Mouse (Mus musculus) midbrain, embryonic 11.5 days (tissue): ENCODE data around the gene Tbc1d14. TPM values are rescaled to one million over a fixed set of nuclear protein-coding genes. Genes with fewer than 3 reads are reported as not detected.

Experiments used
- ATAC-seq: fragments of 200-750 bp; cut with Nextera tagmentation; 2 replicates; pipeline ENCODE4 v1.8.0; 2017; ENCODE audit warnings: moderate TSS enrichment, moderate library complexity; ENCODE audit not compliant: low FRiP score
- DNase-seq: peaks from one replicate; pipeline ENCODE4 v3.0.0; 2015; ENCODE audit warnings: low spot score; ENCODE audit errors: missing footprints
- H3K27ac ChIP-seq: fragments of 300-500 bp; sonication (generic); 2 replicates; pipeline ENCODE4 v1.5.1; 2014; ENCODE audit warnings: low read depth, low read length
- H3K27me3 ChIP-seq: fragments of 300-500 bp; sonication (generic); 2 replicates; pipeline ENCODE4 v1.6.1; 2014; ENCODE audit warnings: mild to moderate bottlenecking, low read length, moderate library complexity, mixed read lengths; ENCODE audit not compliant: control insufficient read depth, insufficient read depth
- H3K36me3 ChIP-seq: fragments of 300-500 bp; sonication (generic); 2 replicates; pipeline ENCODE4 v1.6.1; 2014; ENCODE audit warnings: mild to moderate bottlenecking, low read length, moderate library complexity, mixed read lengths; ENCODE audit not compliant: control insufficient read depth, insufficient read depth
- H3K4me1 ChIP-seq: fragments of 300-500 bp; sonication (generic); 2 replicates; pipeline ENCODE4 v1.6.1; 2014; ENCODE audit warnings: low read length; ENCODE audit not compliant: control insufficient read depth, insufficient read depth
- H3K4me2 ChIP-seq: fragments of 300-500 bp; sonication (generic); 2 replicates; pipeline ENCODE4 v1.6.1; 2014; ENCODE audit warnings: mild to moderate bottlenecking, moderate library complexity
- H3K4me3 ChIP-seq: fragments of 300-500 bp; sonication (generic); 2 replicates; pipeline ENCODE4 v1.5.1; 2014; ENCODE audit warnings: low read depth, low read length
- H3K9ac ChIP-seq: fragments of 300-500 bp; sonication (generic); 2 replicates; pipeline ENCODE4 v1.6.1; 2014; ENCODE audit warnings: low read length
- H3K9me3 ChIP-seq: fragments of 300-500 bp; sonication (generic); 2 replicates; pipeline ENCODE4 v1.6.1; 2016; ENCODE audit warnings: low read length; ENCODE audit not compliant: control insufficient read depth
- WGBS: fragments of 180-500 bp; shearing (Covaris S2); extraction: QIAGEN DNeasy Blood & Tissue Kit; methylation state at CpG from one replicate; pipeline ENCODE4 v1.1.7; 2014; 5-methylcytosine and 5-hydroxymethylcytosine counted together
- polyA plus RNA-seq: library from polyadenylated mRNA; unstranded; fragments of >200 nt; fragmentation: Nextera tagmentation; extraction: Ambion mirVana; gene quantifications from 2 replicates; pipeline ENCODE4 v1.2.1, GENCODE M21; 2014

Gene Tbc1d14
- polyA plus RNA-seq, 1 experiment from 2014 or later: 41.2 TPM

GRCm38 (mm10) chr5:36584299-36584698 lies 8.8 kb downstream of the Tbc1d14 start:
- no peak overlapping the region for H3K4me2 ChIP-seq
- DNase-seq (no peak), ATAC-seq (no peak)
- peaks cover 10% of the 10 kb centered on the region; the same call in 1 of the 2 replicates for H3K4me1 ChIP-seq
- H3K9me3 ChIP-seq: no peaks in the 10 kb centered on the region
- H3K4me3 ChIP-seq: no peak overlapping the region
- H3K27ac ChIP-seq: no peak overlapping the region
- 70% methylated on average over 6 of the region's 6 CpGs for WGBS
- no peaks in the 10 kb centered on the region for H3K27me3 ChIP-seq
- no peak overlapping the region for H3K9ac ChIP-seq
- H3K36me3 ChIP-seq: no peaks in the 10 kb centered on the region

- peaks cover 10% of the 10 kb centered on the region; the same call in 1 of the 2 replicates for H3K4me1 ChIP-seq
- peak overlapping the region; percentile 75 for H3K27ac ChIP-seq
- H3K9me3 ChIP-seq: no peaks in the 10 kb centered on the region
- H3K4me3 ChIP-seq: peak overlapping the region; percentile 80
- peak overlapping the region; percentile 89 for H3K4me2 ChIP-seq
- H3K27me3 ChIP-seq: no peaks in the 10 kb centered on the region
- peak; percentile 98 for ATAC-seq
- peak overlapping the region; percentile 78 for H3K9ac ChIP-seq
- no peaks in the 10 kb centered on the region; the same call in 1 of the 2 replicates for H3K36me3 ChIP-seq
- DNase-seq: peak; percentile 100
- 2% methylated on average over 45 of the region's 54 CpGs for WGBS
These were observed 11.0 kb downstream of the Tbc1d14 start for GRCm38 (mm10) chr5:36581924-36582642.

GRCm38 (mm10) chr5:36581259-36581923 lies 11.7 kb downstream of the Tbc1d14 start:
- no peaks in the 10 kb centered on the region for H3K9me3 ChIP-seq
- 1% methylated on average over 38 of the region's 40 CpGs for WGBS
- H3K27me3 ChIP-seq: no peaks in the 10 kb centered on the region
- H3K4me2 ChIP-seq: peak overlapping the region; percentile 89
- ATAC-seq: no peak
- DNase-seq: no peak
- no peaks in the 10 kb centered on the region; the same call in 1 of the 2 replicates for H3K36me3 ChIP-seq
- no peak overlapping the region for H3K27ac ChIP-seq
- H3K9ac ChIP-seq: peak overlapping the region; percentile 65
- peaks cover 10% of the 10 kb centered on the region; the same call in 1 of the 2 replicates for H3K4me1 ChIP-seq
- peak overlapping the region; percentile 80 for H3K4me3 ChIP-seq

GRCm38 (mm10) chr5:36579967-36580366 lies 13.1 kb downstream of the Tbc1d14 start:
- no peaks in the 10 kb centered on the region for H3K9me3 ChIP-seq
- no peaks in the 10 kb centered on the region; the same call in 1 of the 2 replicates for H3K36me3 ChIP-seq
- H3K9ac ChIP-seq: no peak overlapping the region
- ATAC-seq (no peak), DNase-seq (peak; percentile 41)
- no peak overlapping the region for H3K27ac ChIP-seq
- 79% methylated on average over 7 of the region's 7 CpGs for WGBS
- H3K4me3 ChIP-seq: no peak overlapping the region
- H3K27me3 ChIP-seq: no peaks in the 10 kb centered on the region
- no peak overlapping the region for H3K4me2 ChIP-seq
- H3K4me1 ChIP-seq: peaks cover 10% of the 10 kb centered on the region; the same call in 1 of the 2 replicates

GRCm38 (mm10) chr5:36578982-36579381 lies 14.1 kb downstream of the Tbc1d14 start:
- WGBS: 84% methylated on average over 2 of the region's 2 CpGs
- no peaks in the 10 kb centered on the region for H3K27me3 ChIP-seq
- H3K4me2 ChIP-seq: no peak overlapping the region
- H3K36me3 ChIP-seq: no peaks in the 10 kb centered on the region; the same call in 1 of the 2 replicates
- no peak for ATAC-seq
- DNase-seq: no peak
- no peaks in the 10 kb centered on the region for H3K9me3 ChIP-seq
- no peak overlapping the region for H3K4me3 ChIP-seq
- H3K4me1 ChIP-seq: peaks cover 10% of the 10 kb centered on the region; the same call in 1 of the 2 replicates
- no peak overlapping the region for H3K27ac ChIP-seq
- no peak overlapping the region for H3K9ac ChIP-seq

GRCm38 (mm10) chr5:36576457-36576856 lies 16.6 kb downstream of the Tbc1d14 start:
- no peaks in the 10 kb centered on the region; the same call in 1 of the 2 replicates for H3K36me3 ChIP-seq
- H3K4me2 ChIP-seq: no peak overlapping the region
- 85% methylated on average over 3 of the region's 3 CpGs for WGBS
- DNase-seq: no peak
- ATAC-seq: no peak
- peaks cover 9% of the 10 kb centered on the region; the same call in 1 of the 2 replicates for H3K4me1 ChIP-seq
- no peaks in the 10 kb centered on the region for H3K27me3 ChIP-seq
- no peaks in the 10 kb centered on the region for H3K9me3 ChIP-seq
- no peak overlapping the region for H3K4me3 ChIP-seq
- H3K27ac ChIP-seq: no peak overlapping the region
- no peak overlapping the region for H3K9ac ChIP-seq

- Histone ChIP-seq H3K36me3 (no peaks in the 10 kb centered on the region; the same call in 1 of the 2 replicates), H3K4me2 (no peak overlapping the region), H3K4me3 (no peak overlapping the region), H3K9ac (no peak overlapping the region), H3K27me3 (no peaks in the 10 kb centered on the region), H3K27ac (no peak overlapping the region), H3K9me3 (no peaks in the 10 kb centered on the region), H3K4me1 (peaks cover 3% of the 10 kb centered on the region; the same call in 1 of the 2 replicates)
- ATAC-seq: no peak
- 87% methylated on average over 1 of the region's 1 CpGs for WGBS
- no peak for DNase-seq
These were observed 17.3 kb downstream of the Tbc1d14 start for GRCm38 (mm10) chr5:36575745-36576144.

GRCm38 (mm10) chr5:36575227-36575626 lies 17.8 kb downstream of the Tbc1d14 start:
- no peaks in the 10 kb centered on the region; the same call in 1 of the 2 replicates for H3K36me3 ChIP-seq
- H3K27me3 ChIP-seq: no peaks in the 10 kb centered on the region
- peak; percentile 45 for DNase-seq
- no peak overlapping the region for H3K27ac ChIP-seq
- no peak overlapping the region for H3K4me3 ChIP-seq
- peaks cover 3% of the 10 kb centered on the region; the same call in 1 of the 2 replicates for H3K4me1 ChIP-seq
- WGBS: 84% methylated on average over 3 of the region's 3 CpGs
- no peaks in the 10 kb centered on the region for H3K9me3 ChIP-seq
- no peak overlapping the region for H3K4me2 ChIP-seq
- no peak overlapping the region for H3K9ac ChIP-seq
- no peak for ATAC-seq
